Mouse (Mus musculus) erythroblast, adult 5-6 weeks (primary cell): ENCODE results near the gene Iqcf3. TPM values are rescaled to one million over a fixed set of nuclear protein-coding genes. Genes with fewer than 3 reads are reported as not detected.

Experiments
- ATAC-seq: replicated peaks from 2 replicates; pipeline ENCODE4 v1.8.0; 2016; ENCODE audit warnings: moderate number of reproducible peaks, mild to moderate bottlenecking, moderate TSS enrichment, inconsistent platforms; ENCODE audit not compliant: poor library complexity, low FRiP score, severe bottlenecking
- total RNA-seq, 2 experiments: library from RNA; stranded (forward) in 1 of 2; stranded (reverse) in 1 of 2; fragments of 150-400 nt in 1 of 2; fragments of 200-764, 138-1000 nt in 1 of 2; gene quantifications; 2 replicates each; pipeline versions ENCODE4 v1.2.3 to v1.2.4; 2015 to 2017; ENCODE audit warnings: low replicate concordance in 2 of 2

Iqcf3 gene
- total RNA-seq, 2 experiments from 2014 or later = not detected

DNA sequence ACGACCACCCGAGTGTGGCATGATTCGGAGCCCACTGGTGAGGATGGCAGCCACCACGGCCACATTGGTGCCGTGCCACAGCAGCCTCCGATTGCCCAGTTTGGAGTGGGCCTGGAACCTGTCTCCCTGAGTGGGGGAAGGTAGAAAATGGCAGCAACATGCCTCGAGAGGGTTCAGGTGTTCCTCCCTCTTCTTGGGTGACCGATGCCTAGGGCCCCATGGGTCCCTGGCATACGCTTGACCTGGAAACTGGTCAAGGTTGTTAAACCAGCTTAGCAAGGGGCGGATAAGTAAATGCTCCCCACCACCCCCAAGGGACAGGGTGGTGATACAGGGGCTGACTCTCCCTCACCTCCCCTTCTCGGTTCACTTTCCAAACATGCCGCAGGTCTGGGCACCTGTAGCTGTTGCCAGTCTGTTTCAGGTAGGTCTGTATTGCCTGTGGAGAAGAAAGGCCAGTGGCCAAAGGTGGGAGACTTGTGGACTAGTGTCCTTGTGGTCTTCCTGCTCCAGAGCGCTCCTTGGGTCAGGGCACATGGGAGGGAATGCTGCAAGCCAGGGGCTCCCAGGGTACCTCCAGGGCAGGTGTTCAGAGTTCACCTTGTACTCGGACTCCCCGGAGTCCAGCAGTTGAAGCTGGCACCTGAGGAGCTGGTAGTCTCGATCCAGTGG is 88.2 kb downstream of the Iqcf3 start:
- no peak for ATAC-seq

DNA sequence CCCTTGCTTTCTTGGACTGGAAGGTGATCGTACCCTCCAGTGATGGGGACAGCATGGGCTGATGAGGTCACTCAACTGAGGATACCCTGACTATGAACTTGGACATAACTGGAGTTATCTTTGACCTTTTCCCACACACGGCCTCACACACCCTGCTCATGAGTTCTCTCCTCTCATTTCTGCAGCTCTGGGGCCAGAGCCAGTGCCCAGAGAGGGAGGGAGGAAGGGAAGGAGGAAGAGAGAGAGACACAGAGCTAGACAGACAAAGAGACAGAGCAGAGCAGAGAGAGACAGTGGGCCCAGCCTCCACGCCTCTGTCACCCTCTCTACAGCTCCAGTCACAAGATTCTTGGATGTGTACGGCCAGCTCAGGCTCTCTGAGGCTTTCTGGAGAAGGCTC is 89.1 kb downstream of the Iqcf3 start:
- ATAC-seq = no peak

DNA sequence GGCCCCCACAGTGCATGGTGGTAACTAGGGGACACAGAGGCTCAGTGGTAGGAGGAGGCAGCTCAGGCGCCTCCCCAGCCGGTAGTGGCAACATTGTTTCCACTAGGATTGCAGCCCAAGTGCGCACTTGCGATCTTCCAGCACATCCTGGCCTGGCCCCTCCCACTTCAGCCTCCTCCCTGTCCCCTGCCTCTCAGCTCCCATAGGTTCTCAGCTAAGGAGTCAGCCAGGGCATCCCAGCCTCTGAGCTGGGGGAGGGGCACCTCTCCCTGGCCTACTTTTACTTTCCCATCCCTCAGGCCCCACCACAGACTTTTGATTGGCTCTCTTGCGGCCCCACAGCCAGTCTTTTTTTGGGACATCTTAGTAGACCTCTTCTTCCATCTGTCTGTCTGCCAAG is 89.5 kb downstream of the Iqcf3 start:
- no peak for ATAC-seq

DNA sequence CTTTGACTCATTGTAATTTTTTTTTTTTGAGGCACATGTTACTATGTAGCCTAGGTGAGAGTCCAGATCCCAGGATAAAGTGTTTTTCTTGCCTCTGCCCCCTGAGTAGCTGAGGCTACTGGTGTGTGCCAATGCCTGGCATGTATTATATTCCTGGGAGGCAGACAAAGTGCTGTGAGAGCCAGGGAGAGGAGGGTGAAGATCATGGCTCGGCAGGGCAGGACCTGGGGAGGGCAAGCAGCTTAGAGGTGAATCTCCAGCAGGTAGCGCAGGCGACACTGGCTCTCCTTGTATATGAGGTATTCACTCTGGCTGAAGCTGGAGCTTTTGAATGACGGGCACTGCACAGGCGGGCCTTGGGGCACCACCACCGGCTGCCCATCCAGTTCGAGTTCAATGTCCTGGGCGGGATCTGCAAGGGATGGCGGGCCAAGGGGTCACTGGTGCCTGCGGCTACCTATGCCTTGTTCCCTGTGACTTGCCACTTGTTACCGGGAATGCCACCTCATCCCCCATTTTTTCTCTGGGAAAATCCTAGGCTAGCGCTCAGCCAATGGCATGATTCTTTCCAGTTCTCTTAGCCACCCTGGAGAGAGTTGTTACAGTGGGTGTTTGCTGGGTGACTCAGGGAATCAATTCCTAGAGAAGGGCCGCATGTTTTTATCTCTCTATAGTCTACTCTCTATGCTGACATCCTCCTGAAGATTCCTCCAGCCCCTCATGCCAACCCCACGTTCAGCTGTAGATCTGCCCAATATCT is 90.3 kb downstream of the Iqcf3 start:
- ATAC-seq = no peak

DNA sequence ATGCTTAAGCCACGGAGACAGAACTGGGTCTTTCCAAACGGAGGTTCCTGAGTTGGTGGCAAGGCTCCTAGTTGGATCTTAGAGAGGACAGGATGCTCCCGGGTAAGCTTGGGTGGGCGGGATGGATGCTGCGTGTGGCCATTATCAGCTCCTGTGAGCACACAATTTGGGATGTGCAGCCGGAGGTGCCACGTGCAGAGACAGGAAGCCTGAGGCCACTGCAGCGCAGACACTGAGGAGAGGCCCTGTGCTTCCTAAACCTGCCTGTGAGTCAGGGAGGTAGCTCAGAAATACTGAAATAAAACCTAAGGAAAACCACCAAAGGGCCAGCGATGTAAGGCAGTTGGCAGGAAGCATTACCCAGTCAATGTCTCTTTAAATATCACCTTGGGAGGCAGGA is 91.7 kb downstream of the Iqcf3 start:
- ATAC-seq = no peak

DNA sequence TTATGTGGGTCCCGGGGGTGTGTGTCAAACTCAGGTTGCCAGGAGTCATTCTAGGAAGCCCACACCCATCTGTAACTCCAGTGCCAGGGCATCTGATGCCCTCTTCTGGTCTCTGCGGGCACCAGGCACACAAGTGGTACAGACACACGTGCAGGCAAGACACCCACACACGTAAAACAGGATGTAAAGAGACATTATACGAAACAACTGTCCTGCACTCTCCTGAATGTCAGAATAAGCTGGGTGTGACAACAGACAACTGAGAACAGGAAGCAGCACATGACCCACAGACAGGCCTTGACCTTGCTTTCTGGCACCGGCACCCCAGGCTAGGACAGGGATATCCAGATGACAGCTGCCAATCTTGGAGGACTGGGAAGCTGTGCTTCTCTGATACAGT is 92.1 kb downstream of the Iqcf3 start:
- ATAC-seq = no peak

DNA sequence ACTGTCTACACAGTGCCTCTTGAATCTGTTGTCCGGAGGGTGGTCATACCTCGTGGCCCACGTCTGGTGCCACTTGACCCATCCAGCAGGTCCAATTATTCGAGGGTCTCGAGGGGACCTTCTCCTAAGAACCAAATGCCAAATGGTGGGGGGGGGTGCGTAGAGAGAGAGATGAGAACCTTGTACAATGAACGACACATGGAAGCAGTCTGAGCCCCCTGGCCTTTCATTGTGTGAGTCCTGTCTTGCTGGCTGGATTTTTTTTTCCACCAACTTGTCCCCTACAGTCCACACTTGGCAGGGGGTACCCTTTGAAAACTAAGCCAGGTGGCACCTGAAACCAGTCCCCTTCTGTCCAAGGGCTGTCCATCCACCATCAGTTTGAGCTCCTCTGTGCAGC is 93.7 kb downstream of the Iqcf3 start:
- no peak for ATAC-seq

DNA sequence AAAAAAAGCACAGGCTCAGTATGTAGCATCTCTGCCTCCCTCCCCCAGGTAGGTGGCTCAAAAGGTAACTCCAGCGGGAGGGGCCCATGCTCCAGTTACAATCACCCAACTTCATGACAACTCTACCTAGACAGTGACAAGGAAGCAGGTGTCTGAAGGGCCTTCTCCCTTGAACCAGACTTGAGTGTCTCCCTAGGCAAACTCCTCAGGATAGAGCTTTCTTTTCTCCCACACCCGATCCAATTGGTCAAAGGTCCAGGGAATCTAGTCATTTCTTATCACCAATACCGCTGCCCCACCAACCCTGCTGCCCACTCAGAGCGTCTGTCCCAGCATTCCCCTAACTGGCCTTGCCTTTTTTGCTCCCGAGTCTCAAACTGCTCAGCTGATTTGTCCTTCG is 94.7 kb downstream of the Iqcf3 start:
- no peak for ATAC-seq

DNA sequence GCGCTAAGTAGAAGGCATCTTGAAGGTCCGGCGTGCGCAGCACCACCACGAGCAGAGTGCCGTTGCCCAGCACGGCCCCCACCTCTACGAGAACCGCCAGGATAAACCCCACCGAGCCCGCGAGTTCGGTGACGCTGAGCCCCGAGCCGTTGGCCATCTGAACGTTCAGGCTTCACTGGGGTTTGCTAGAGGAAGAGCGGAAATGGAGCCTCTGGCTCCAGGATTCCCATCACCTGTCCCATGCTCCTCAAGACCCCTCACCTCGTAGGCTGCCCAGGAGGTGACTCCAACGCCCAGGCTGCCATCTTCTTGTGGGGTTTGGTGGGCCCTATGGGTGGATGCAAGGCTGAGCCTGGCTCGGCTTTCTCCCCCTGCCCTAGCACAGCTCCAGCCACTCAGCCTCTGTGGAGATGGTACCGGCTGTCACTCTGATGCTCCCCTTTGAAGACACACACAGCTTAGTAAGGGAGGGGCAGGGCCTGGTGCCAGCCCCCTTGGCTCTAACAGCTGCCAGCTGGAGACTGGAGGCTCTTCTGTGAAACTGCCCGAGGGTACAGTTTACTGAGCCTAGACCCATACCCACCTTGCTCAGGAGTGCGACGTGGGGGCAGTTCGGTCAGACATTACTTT is 95.7 kb downstream of the Iqcf3 start, which contains the start of gene Gpr62:
Gpr62 (minus strand) TSS at position 368 of the 630 bp plus-strand sequence.
- ATAC-seq = no peak

DNA sequence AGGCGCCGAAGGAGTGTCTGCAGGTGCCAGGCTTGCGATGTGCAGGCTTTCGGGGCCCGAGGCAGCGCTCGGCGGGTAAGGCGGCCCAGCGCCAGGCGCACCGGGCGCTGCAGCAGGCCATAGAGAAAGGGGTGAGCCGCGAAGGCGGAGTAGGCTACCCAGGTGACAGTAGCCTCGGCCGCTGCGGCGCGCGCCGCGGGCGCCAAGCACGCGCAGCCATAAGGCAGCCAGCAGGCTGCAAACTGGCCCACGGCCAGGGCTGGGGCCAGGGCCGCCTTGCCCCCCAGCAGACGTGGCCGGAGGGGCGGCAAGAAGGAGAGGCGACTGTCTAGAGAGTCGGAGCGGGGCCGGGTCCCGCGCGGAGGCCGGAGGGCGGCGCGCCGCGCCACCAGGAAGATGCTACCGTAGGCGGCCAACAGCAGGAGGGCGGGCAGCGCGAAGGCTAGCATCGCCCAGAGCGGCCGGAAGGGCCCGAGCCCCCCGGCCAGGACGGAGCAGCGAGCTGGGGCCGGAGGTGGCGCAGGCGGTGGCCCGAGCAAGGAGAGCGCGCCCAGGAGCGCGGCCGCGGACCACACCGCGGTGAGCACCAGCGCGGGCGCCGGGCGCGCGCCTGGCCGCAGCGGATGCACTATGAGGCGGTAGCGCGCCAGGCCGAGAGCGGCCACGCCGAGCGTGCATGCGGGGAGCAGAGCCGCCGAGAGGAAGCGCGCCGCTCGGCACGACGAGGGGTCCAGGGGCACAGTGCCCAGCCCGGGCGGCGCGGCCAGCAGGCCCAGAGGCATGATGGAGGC is 96.5 kb downstream of the Iqcf3 start:
- no peak for ATAC-seq

DNA sequence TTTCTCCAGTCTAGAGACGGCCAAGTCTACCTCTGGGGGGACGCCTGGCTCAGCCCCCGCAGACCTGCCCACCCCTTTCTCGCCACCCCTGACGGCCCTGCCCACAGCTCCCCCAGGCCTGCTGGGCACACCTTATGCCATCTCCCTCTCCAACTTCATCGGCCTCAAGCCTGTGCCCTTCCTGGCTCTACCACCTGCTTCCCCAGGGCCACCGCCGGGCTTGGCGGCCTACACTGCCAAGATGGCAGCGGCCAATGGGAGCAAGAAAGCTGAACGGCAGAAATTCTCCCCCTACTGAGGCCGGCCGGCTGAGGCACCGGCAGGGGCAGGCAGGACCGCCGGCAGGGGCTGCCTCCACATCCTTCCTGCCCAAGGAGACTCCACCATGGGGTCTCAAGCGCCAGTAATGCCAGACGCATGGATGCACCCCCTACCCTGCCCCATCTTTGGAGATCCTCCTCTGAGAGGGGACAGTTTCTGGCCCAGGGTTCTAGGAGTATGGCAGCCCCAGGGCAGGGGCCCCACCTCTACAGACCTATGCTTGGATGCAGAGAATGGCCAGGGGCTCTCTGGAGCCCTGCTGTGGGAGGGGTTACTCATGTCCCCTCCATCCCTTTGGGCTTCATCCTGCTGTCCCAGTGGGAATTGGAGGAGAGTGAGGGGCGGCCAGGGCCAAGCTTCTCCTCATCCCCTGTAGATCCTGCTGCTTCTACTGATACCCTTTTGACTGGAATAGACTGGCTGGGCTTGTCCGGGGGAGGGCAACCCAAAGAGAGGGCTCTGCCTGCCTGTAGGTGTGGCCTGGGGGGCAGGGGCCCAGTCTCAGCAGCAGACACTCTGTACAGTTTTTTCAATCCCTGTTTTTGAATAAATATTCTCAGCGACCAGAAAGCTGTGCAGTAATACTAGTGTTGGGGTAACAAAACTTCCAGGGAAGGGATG is 98.0 kb downstream of the Iqcf3 start:
- ATAC-seq = no peak

DNA sequence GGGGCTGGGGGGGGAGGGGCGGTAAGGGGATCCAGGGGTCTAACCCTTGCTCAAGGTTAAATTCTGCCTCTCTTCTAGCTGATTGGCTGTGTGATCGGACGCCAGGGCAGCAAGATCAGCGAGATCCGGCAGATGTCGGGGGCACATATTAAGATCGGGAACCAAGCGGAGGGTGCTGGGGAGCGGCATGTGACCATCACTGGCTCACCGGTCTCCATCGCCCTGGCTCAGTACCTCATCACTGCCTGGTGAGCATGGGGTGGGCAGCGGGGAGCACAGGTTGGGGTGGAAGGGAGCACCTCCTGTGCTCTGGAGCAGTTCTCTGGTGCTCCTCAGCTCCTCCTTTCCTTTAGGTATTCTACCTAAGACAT is 99.0 kb downstream of the Iqcf3 start:
- no peak for ATAC-seq

DNA sequence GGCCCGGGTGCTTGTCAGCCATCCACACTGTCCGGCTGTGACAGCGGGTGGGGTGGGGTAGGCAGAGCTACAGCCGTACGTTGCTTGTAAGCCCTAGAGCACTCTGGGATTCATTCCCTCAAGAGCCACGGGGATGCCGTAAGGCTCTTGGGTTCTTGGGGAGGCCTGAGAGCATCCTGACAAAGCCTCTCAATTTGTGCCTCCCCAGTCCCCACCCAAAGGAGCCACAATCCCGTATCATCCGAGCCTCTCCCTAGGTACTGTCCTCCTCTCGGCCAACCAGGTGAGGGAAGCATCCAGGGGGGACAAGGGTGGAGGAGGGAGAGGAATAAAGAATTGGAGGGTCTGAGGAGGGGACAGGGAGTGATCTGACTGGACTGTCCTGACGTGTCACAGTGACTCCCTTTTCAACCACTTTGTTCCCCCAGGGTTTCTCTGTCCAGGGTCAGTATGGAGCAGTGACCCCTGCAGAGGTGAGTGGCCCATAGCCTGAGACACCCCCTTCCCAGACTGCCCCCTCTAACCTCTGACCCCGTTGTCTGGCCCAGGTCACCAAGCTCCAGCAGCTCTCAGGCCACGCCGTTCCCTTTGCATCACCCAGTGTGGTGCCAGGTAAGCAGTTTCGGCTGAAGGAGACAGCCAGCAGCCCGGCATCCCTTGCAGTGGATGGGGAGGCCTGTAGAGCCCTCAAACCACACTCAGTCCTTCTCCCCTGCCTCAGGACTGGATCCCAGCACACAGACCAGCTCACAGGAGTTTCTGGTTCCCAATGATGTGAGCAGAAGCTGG is 99.6 kb downstream of the Iqcf3 start:
- ATAC-seq = no peak

DNA sequence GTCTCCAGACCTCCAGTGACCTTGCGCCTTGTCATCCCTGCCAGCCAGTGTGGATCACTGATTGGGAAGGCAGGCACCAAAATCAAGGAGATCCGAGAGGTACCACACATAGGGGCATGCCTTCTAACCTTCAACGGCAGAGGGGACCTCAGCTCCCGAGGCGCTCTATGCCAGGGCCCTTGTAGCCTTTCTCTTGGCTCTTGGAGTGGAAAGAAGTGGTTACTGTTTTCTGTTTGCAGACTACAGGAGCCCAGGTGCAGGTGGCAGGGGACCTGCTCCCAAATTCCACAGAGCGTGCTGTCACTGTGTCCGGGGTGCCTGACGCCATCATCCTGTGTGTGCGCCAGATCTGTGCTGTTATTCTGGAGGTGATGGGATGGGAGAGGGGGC is 100.4 kb downstream of the Iqcf3 start:
- no peak for ATAC-seq

DNA sequence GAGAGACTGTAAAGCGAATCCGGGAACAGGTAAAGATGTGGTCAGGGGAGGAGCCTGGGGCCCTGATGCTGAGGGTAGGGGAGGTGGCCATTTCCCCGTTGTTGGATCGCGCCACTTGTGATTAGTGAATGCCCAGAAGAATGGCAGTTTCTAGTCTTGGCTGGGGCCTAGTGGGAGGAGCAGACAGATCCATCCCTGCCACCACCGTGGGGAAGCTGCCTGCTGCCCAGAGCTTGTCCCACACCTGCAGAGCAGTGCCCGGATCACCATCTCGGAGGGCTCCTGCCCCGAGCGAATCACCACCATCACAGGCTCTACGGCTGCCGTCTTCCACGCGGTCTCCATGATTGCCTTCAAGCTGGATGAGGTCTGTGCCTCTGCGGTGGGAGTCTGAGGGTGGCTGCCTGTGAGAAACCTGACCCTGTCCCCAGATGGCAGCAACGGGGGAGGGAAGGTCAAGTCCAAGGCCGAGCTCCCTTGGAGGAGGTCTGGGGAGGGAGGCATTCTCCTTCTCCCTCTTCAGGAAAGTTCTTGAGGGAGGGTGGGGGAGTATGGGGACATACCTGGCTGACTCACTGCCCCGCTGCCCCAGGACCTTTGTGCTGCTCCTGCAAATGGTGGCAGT is 100.9 kb downstream of the Iqcf3 start:
- ATAC-seq = no peak

DNA sequence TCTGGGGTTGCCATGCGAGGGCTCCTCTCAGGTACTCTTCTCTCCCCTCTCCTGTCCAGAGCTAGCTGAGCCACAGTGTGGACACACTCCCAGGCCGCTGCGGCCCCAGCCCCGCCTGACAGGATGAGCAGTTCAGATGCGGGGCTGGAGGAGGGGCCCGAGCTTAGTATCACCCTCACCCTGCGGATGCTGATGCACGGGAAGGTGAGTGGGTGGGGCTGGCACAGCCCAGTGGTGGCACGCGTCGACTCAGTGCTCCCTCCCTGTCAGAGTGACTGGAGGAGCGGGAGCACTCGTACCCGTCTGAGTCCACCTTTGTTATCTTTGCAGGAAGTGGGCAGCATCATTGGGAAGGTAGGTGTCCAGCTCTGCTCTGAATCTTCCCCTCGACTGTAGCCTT is 101.5 kb downstream of the Iqcf3 start:
- no peak for ATAC-seq

DNA sequence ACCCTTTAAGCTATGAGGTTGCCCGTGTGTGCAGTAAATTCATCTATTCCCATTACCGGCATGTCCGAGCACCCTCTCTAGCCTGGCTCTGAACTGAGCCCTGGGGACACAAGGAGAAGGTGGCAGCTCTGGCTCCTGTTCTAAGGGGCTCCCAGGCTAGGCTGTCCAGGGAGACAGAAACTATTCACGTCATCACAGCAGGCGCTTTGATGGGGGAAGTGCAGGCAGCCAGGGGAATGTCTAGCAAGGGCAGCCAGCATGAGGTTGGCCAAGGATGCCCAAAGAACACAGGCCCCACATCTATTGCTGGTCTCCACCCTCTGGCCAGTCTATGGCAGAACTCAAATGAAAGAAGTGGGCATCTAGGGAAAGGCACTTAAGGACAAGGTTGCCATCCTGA is 103.5 kb downstream of the Iqcf3 start:
- no peak for ATAC-seq

DNA sequence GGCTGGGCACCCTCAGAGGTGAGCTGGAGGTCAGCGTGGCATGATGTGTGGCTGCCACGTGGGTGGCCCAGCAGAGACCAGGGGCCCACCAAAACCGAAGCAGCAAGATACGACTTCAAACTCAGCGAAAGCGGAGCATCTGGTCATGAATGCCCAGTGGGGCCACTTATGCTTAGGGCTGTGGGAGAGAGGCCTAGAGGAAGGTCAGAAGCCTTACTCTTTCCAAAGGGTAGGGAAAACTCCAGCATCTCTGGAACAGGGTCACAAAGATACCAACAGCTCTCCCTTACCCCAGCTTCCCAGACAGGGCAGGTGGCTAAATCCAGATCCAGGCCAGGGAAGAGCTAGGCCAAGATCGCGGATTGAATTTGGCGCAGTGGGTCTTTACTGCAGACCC is 104.3 kb downstream of the Iqcf3 start:
- ATAC-seq = no peak
